Mouse (Mus musculus): ENCODE data around the gene Higd1a. TPM values are rescaled to one million over a fixed set of nuclear protein-coding genes. Genes with fewer than 3 reads are reported as not detected.

Gene Higd1a
- polyA plus RNA-seq, 1 experiment from 2014 or later, result 133 TPM

- Histone ChIP-seq H3K36me3 (ENCODE audit: control insufficient read depth, insufficient read depth, low read length) (peaks cover 21% of the 10 kb centered on the region), H3K4me3 (ENCODE audit: low read length) (no peak overlapping the region), H3K4me2 (replicated peaks; ENCODE audit: low read depth, low read length) (no peak overlapping the region), H3K27ac (ENCODE audit: low read depth, low read length) (no peak overlapping the region), H3K9ac (ENCODE audit: low read depth, low read length) (no peak overlapping the region), H3K27me3 (ENCODE audit: control insufficient read depth, insufficient read depth, low read length) (no peaks in the 10 kb centered on the region), H3K4me1 (ENCODE audit: control insufficient read depth, insufficient read depth, low read length) (peaks cover 7% of the 10 kb centered on the region; the same call in 1 of the 2 replicates), H3K9me3 (ENCODE audit: control insufficient read depth, low read length) (no peaks in the 10 kb centered on the region)
- ATAC-seq (ENCODE audit: low FRiP score, low TSS enrichment), result no peak
- WGBS, result 96% methylated on average over 3 of the region's 3 CpGs
Observed at GRCm38 (mm10) chr9:121854246-121854645, 3.9 kb downstream of the Higd1a start.

- Histone ChIP-seq H3K27me3 (ENCODE audit: control insufficient read depth, insufficient read depth, low read length) (no peaks in the 10 kb centered on the region), H3K9ac (ENCODE audit: low read depth, low read length) (no peak overlapping the region), H3K36me3 (ENCODE audit: control insufficient read depth, insufficient read depth, low read length) (peaks cover 41% of the 10 kb centered on the region), H3K27ac (ENCODE audit: low read depth, low read length) (no peak overlapping the region), H3K4me3 (ENCODE audit: low read length) (no peak overlapping the region), H3K4me2 (replicated peaks; ENCODE audit: low read depth, low read length) (no peak overlapping the region), H3K9me3 (ENCODE audit: control insufficient read depth, low read length) (no peaks in the 10 kb centered on the region), H3K4me1 (ENCODE audit: control insufficient read depth, insufficient read depth, low read length) (no peaks in the 10 kb centered on the region)
- WGBS, result 70% methylated on average over 5 of the region's 5 CpGs
- ATAC-seq (ENCODE audit: low FRiP score, low TSS enrichment), result no peak
Observed at GRCm38 (mm10) chr9:121847842-121848241, 10.3 kb downstream of the Higd1a start.

GRCm38 (mm10) chr9:121847138-121847537 is 11.0 kb downstream of the Higd1a start:
- WGBS, result 91% methylated on average over 4 of the region's 4 CpGs
- H3K9me3 ChIP-seq (ENCODE audit: control insufficient read depth, low read length), result no peaks in the 10 kb centered on the region
- no peaks in the 10 kb centered on the region for H3K27me3 ChIP-seq (ENCODE audit: control insufficient read depth, insufficient read depth, low read length)
- no peaks in the 10 kb centered on the region for H3K4me1 ChIP-seq (ENCODE audit: control insufficient read depth, insufficient read depth, low read length)
- no peak overlapping the region for H3K27ac ChIP-seq (ENCODE audit: low read depth, low read length)
- H3K9ac ChIP-seq (ENCODE audit: low read depth, low read length), result no peak overlapping the region
- H3K4me3 ChIP-seq (ENCODE audit: low read length), result no peak overlapping the region
- no peak for ATAC-seq (ENCODE audit: low FRiP score, low TSS enrichment)
- no peak overlapping the region for H3K4me2 ChIP-seq (replicated peaks; ENCODE audit: low read depth, low read length)
- H3K36me3 ChIP-seq (ENCODE audit: control insufficient read depth, insufficient read depth, low read length), result peaks cover 41% of the 10 kb centered on the region

GRCm38 (mm10) chr9:121846526-121847118 is 11.5 kb downstream of the Higd1a start:
- WGBS, result 47% methylated on average over 10 of the region's 10 CpGs
- Histone ChIP-seq H3K4me3 (ENCODE audit: low read length) (no peak overlapping the region), H3K36me3 (ENCODE audit: control insufficient read depth, insufficient read depth, low read length) (peaks cover 35% of the 10 kb centered on the region), H3K9me3 (ENCODE audit: control insufficient read depth, low read length) (no peaks in the 10 kb centered on the region), H3K27ac (ENCODE audit: low read depth, low read length) (no peak overlapping the region), H3K9ac (ENCODE audit: low read depth, low read length) (no peak overlapping the region), H3K4me1 (ENCODE audit: control insufficient read depth, insufficient read depth, low read length) (no peaks in the 10 kb centered on the region), H3K27me3 (ENCODE audit: control insufficient read depth, insufficient read depth, low read length) (no peaks in the 10 kb centered on the region), H3K4me2 (replicated peaks; ENCODE audit: low read depth, low read length) (no peak overlapping the region)
- ATAC-seq (ENCODE audit: low FRiP score, low TSS enrichment), result 0 out of 2 replicates have a peak, but pooled peaks have one; percentile 43

- H3K9ac ChIP-seq (ENCODE audit: low read depth, low read length), result no peak overlapping the region
- WGBS, result 97% methylated on average over 2 of the region's 2 CpGs
- ATAC-seq (ENCODE audit: low FRiP score, low TSS enrichment), result no peak
- peaks cover 7% of the 10 kb centered on the region; the same call in 1 of the 2 replicates for H3K36me3 ChIP-seq (ENCODE audit: control insufficient read depth, insufficient read depth, low read length)
- H3K4me3 ChIP-seq (ENCODE audit: low read length), result no peak overlapping the region
- H3K9me3 ChIP-seq (ENCODE audit: control insufficient read depth, low read length), result no peaks in the 10 kb centered on the region
- H3K4me2 ChIP-seq (replicated peaks; ENCODE audit: low read depth, low read length), result no peak overlapping the region
- H3K4me1 ChIP-seq (ENCODE audit: control insufficient read depth, insufficient read depth, low read length), result no peaks in the 10 kb centered on the region
- no peak overlapping the region for H3K27ac ChIP-seq (ENCODE audit: low read depth, low read length)
- H3K27me3 ChIP-seq (ENCODE audit: control insufficient read depth, insufficient read depth, low read length), result no peaks in the 10 kb centered on the region
Observed at GRCm38 (mm10) chr9:121842914-121843313, 15.2 kb downstream of the Higd1a start.

- peak; percentile 28; the same call in 1 of the 2 replicates for ATAC-seq (ENCODE audit: low FRiP score, low TSS enrichment)
- no peak overlapping the region for H3K27ac ChIP-seq (ENCODE audit: low read depth, low read length)
- H3K4me1 ChIP-seq (ENCODE audit: control insufficient read depth, insufficient read depth, low read length), result no peaks in the 10 kb centered on the region
- H3K9me3 ChIP-seq (ENCODE audit: control insufficient read depth, low read length), result no peaks in the 10 kb centered on the region
- H3K4me3 ChIP-seq (ENCODE audit: low read length), result peak overlapping the region; percentile 44
- peak overlapping the region; percentile 74 for H3K4me2 ChIP-seq (replicated peaks; ENCODE audit: low read depth, low read length)
- no peaks in the 10 kb centered on the region for H3K36me3 ChIP-seq (ENCODE audit: control insufficient read depth, insufficient read depth, low read length)
- H3K27me3 ChIP-seq (ENCODE audit: control insufficient read depth, insufficient read depth, low read length), result no peaks in the 10 kb centered on the region
- peak overlapping the region; percentile 61; the same call in 1 of the 2 replicates for H3K9ac ChIP-seq (ENCODE audit: low read depth, low read length)
- WGBS, result 40% methylated on average over 7 of the region's 7 CpGs
Observed at GRCm38 (mm10) chr9:121839622-121839965, 18.6 kb downstream of the Higd1a start.

GRCm38 (mm10) chr9:121838829-121839621 is 19.1 kb downstream of the Higd1a start, which contains the start of gene Ccdc13:
TSS of gene Ccdc13 (minus strand) at chr9:121839461.
- Histone ChIP-seq H3K4me2 (replicated peaks; ENCODE audit: low read depth, low read length) (peak within 1 kb of the TSS; percentile 74), H3K4me1 (ENCODE audit: control insufficient read depth, insufficient read depth, low read length) (no peaks in the 10 kb centered on the region), H3K36me3 (ENCODE audit: control insufficient read depth, insufficient read depth, low read length) (no peaks in the 10 kb centered on the region), H3K9me3 (ENCODE audit: control insufficient read depth, low read length) (no peaks in the 10 kb centered on the region), H3K9ac (ENCODE audit: low read depth, low read length) (peak within 1 kb of the TSS; percentile 61), H3K4me3 (ENCODE audit: low read length) (peak within 1 kb of the TSS; percentile 44), H3K27ac (ENCODE audit: low read depth, low read length) (no peak within 1 kb of the TSS), H3K27me3 (ENCODE audit: control insufficient read depth, insufficient read depth, low read length) (no peaks in the 10 kb centered on the region)
- peak; percentile 93 for ATAC-seq (ENCODE audit: low FRiP score, low TSS enrichment)
- WGBS, result 4% methylated on average over 61 of the region's 61 CpGs

- Histone ChIP-seq H3K9ac (ENCODE audit: low read depth, low read length) (no peak overlapping the region), H3K27ac (ENCODE audit: low read depth, low read length) (no peak overlapping the region), H3K4me3 (ENCODE audit: low read length) (no peak overlapping the region), H3K4me1 (ENCODE audit: control insufficient read depth, insufficient read depth, low read length) (no peaks in the 10 kb centered on the region), H3K4me2 (replicated peaks; ENCODE audit: low read depth, low read length) (no peak overlapping the region), H3K36me3 (ENCODE audit: control insufficient read depth, insufficient read depth, low read length) (no peaks in the 10 kb centered on the region), H3K9me3 (ENCODE audit: control insufficient read depth, low read length) (no peaks in the 10 kb centered on the region), H3K27me3 (ENCODE audit: control insufficient read depth, insufficient read depth, low read length) (no peaks in the 10 kb centered on the region)
- 89% methylated on average over 6 of the region's 6 CpGs for WGBS
- no peak for ATAC-seq (ENCODE audit: low FRiP score, low TSS enrichment)
Observed at GRCm38 (mm10) chr9:121838008-121838407, 20.2 kb downstream of the Higd1a start.

GRCm38 (mm10) chr9:121833825-121834224 is 24.3 kb downstream of the Higd1a start:
- no peak overlapping the region for H3K27ac ChIP-seq (ENCODE audit: low read depth, low read length)
- no peaks in the 10 kb centered on the region for H3K4me1 ChIP-seq (ENCODE audit: control insufficient read depth, insufficient read depth, low read length)
- H3K36me3 ChIP-seq (ENCODE audit: control insufficient read depth, insufficient read depth, low read length), result no peaks in the 10 kb centered on the region
- no peak for ATAC-seq (ENCODE audit: low FRiP score, low TSS enrichment)
- no peak overlapping the region for H3K4me2 ChIP-seq (replicated peaks; ENCODE audit: low read depth, low read length)
- H3K9me3 ChIP-seq (ENCODE audit: control insufficient read depth, low read length), result no peaks in the 10 kb centered on the region
- no peak overlapping the region for H3K4me3 ChIP-seq (ENCODE audit: low read length)
- no peak overlapping the region for H3K9ac ChIP-seq (ENCODE audit: low read depth, low read length)
- WGBS, result 86% methylated on average over 11 of the region's 11 CpGs
- H3K27me3 ChIP-seq (ENCODE audit: control insufficient read depth, insufficient read depth, low read length), result no peaks in the 10 kb centered on the region

Measured in kidney, embryonic 14.5 days (tissue).